Mouse (Mus musculus): ENCODE data around the gene Hesx1. TPM values are rescaled to one million over a fixed set of nuclear protein-coding genes. Genes with fewer than 3 reads are reported as not detected.
A peak's percentile ranks its signal among the peaks of the same experiment; 100 is the strongest.
"Not testable (repeated sequence)": the region's sequence is repeated elsewhere in the genome, so short reads cannot be mapped to it uniquely, and the experiment has no call there.

Hesx1 gene
- polyA plus RNA-seq (2017; shearing (Covaris generic)): 1 to 10 TPM in 2 of 3 experiments, not detected in 1; 1.6 to 2.8 TPM

- ATAC-seq: peak; percentile 90
Measured at GRCm38 (mm10) chr14:26994211-26994741, at the start of gene Hesx1. TSS of gene Hesx1 (plus strand) at chr14:26994416.

- not testable (repeated sequence) for ATAC-seq
Measured at GRCm38 (mm10) chr14:26956139-26956538, 38.1 kb upstream of the Hesx1 start.

- no peak for ATAC-seq
Measured at GRCm38 (mm10) chr14:26960518-26960917, 33.7 kb upstream of the Hesx1 start.

- ATAC-seq: no peak
Measured at GRCm38 (mm10) chr14:26969164-26969563, 25.1 kb upstream of the Hesx1 start.

- peak; percentile 66 for ATAC-seq
Measured at GRCm38 (mm10) chr14:26969856-26970407, 24.3 kb upstream of the Hesx1 start.

GRCm38 (mm10) chr14:26970439-26970932 lies 23.7 kb upstream of the Hesx1 start:
- peak; percentile 89 for ATAC-seq

- ATAC-seq: no peak
Measured at GRCm38 (mm10) chr14:26971106-26971789, 23.0 kb upstream of the Hesx1 start, which contains the start of gene Appl1. TSS of gene Appl1 (minus strand) at chr14:26971232.

GRCm38 (mm10) chr14:26973089-26973488 lies 21.1 kb upstream of the Hesx1 start:
- no peak for ATAC-seq

- ATAC-seq: no peak
Measured at GRCm38 (mm10) chr14:26975490-26975889, 18.7 kb upstream of the Hesx1 start.

- no peak for ATAC-seq
Measured at GRCm38 (mm10) chr14:26976212-26976611, 18.0 kb upstream of the Hesx1 start.

- ATAC-seq: no peak
Measured at GRCm38 (mm10) chr14:26977500-26977899, 16.7 kb upstream of the Hesx1 start.

- no peak for ATAC-seq
Measured at GRCm38 (mm10) chr14:26979808-26980207, 14.4 kb upstream of the Hesx1 start.

GRCm38 (mm10) chr14:26981021-26981420 lies 13.2 kb upstream of the Hesx1 start:
- ATAC-seq: no peak

- no peak for ATAC-seq
Measured at GRCm38 (mm10) chr14:26981494-26982149, 12.6 kb upstream of the Hesx1 start.

GRCm38 (mm10) chr14:26982150-26982530 lies 12.1 kb upstream of the Hesx1 start:
- ATAC-seq: no peak

GRCm38 (mm10) chr14:26988694-26989093 lies 5.5 kb upstream of the Hesx1 start:
- peak; percentile 50 for ATAC-seq

- no peak for ATAC-seq
Measured at GRCm38 (mm10) chr14:26991622-26992021, 2.6 kb upstream of the Hesx1 start.

- ATAC-seq: no peak
Measured at GRCm38 (mm10) chr14:26993427-26993826, 789 bp upstream of the Hesx1 start.

GRCm38 (mm10) chr14:26996257-26996656 lies 2.0 kb downstream of the Hesx1 start:
- ATAC-seq: no peak

- ATAC-seq: no peak
Measured at GRCm38 (mm10) chr14:27000386-27000785, 6.2 kb downstream of the Hesx1 start.

GRCm38 (mm10) chr14:27004906-27005305 lies 10.7 kb downstream of the Hesx1 start:
- ATAC-seq: no peak

GRCm38 (mm10) chr14:27005937-27006336 lies 11.7 kb downstream of the Hesx1 start:
- ATAC-seq: no peak

GRCm38 (mm10) chr14:27011561-27011960 lies 17.3 kb downstream of the Hesx1 start:
- no peak for ATAC-seq

Data from inflammation-experienced regulatory T-cells, adult 6 months (primary cell).